Mouse (Mus musculus) 3134 (cell line): ENCODE results near the gene Dgcr6.
"Not testable (repeated sequence)": the region's sequence is repeated elsewhere in the genome, so short reads cannot be mapped to it uniquely, and the experiment has no call there.

Source experiments
- DNase-seq: peaks from one replicate; pipeline ENCODE4 v3.0.0-alpha.2; 2011; ENCODE audit warnings: low spot score; ENCODE audit not compliant: insufficient read length; ENCODE audit errors: extremely low read depth

The Dgcr6 gene

DNA sequence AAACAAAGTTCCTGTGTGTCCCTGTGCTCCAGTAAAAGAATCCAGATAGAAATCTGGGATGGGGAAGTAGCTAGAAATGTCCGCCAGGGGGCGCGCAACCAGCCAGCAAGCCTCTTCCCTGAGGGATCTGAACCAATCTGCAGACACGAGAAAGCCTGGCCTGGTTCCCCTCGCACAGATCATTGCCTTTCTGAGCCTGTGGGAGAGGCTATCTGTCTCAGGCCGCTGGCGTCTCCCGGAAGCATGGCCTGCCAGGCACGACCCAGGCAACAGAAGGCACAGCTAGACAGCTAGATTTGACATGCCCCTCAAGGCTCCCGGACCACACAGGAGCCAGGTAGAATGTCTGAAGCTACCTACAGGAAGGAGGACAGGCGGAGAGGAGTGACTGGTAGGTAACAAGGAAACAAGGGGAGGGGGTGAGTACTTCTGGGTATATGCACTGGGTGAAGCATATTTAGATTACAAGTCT lies at the start of gene Dgcr6:
Gene Dgcr6 (plus strand): TSS at position 130 of the 472 bp plus-strand sequence.
- peak; percentile 77 for DNase-seq

- no peak for DNase-seq
These were observed 48.1 kb upstream of the Dgcr6 start for GRCm38 (mm10) chr16:18004589-18004988.

- no peak for DNase-seq
These were observed 45.6 kb upstream of the Dgcr6 start for GRCm38 (mm10) chr16:18007083-18007482.

DNA sequence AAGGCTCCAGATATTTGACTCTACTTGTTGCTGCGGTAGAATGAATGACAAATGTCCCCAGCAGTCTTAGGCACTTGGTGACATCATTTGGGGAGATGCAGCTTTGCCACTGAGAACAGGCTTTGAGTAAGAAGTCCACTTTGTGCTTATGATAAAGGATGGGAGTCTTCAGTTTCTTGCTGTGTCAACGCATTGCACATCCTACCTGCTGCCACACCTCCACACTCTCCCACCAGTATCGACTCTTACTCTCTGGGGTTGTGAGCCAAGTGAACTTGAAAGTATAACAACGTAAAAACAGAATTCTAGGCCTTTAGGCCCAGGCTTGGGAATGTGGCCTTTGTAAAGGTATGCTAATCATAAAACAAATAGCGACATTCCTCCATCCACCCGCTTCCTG lies 41.6 kb upstream of the Dgcr6 start:
- no peak for DNase-seq

DNA sequence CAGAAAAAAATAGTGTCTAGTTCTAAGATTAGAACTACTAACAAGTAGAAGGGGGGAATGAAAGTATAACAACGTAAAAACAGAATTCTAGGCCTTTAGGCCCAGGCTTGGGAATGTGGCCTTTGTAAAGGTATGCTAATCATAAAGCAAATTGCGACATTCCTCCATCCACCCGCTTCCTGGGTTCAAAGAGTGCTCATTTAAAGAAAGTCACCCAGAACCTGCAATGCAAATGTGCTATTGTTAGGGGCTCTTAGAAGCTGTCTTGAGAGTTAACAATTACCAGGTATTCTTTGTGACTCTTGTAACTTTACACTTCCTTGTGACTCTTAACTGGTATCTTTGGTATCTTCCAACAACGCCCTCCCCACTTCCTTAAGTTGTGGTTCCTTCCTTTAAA lies 36.2 kb upstream of the Dgcr6 start:
- DNase-seq, result not testable (repeated sequence)

DNA sequence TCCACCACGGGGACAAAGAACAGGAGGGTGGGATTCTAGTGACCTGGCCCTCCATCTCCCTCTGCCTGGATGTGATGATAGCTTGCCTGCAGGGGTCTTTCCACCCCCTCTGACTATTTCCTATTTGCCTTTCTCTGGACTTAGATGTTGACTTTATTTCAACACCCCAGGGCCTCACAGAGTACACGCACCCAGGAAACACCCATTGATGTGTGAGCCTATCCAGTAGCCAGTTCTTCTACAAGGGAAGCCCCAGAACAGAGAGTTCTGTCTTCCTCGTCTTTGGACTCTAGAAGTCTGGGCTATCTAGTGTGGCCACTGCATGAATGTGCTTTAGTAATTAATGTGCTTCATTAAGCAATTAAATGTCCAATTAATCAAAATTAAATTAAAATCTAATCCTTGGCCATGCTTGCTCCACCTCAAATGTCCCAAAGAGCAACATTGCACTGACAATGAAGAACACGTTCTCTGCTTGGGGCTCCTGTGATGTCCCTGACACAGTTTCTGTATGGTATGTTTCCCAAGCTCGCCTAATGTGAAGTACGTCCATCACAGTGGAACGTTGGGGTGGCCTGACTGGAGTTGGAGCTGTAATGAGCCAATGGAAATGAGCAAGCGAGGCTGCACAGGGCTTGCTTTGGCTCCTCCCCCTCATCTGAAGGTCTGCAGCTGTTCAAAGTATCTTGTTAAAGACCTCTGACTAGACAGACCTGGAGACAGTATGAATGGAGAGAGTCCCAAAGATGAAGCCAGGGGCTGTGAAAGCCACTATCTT lies 29.7 kb upstream of the Dgcr6 start:
- no peak for DNase-seq

DNA sequence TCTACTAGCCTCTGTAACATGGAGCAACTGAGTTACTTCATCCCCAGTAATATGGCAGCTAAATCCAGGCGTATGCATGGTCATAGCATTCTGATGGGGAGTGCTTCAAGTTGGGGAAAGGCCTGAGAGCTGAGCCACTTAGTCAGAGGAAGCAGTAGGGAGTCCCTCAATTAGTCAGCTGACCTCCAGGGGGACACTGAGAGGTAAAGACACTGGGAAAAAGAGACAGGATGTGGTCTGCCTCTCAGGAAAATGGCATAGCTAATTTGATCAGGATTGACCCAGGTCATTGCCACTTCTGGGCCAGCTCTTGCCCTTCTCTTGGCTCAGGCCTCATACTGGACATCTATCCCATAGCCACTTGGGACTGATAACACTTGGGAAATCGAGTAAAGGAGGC lies 25.3 kb upstream of the Dgcr6 start:
- DNase-seq, result no peak

GRCm38 (mm10) chr16:18031752-18032151 lies 20.9 kb upstream of the Dgcr6 start:
- DNase-seq, result no peak

- no peak for DNase-seq
These were observed 19.4 kb upstream of the Dgcr6 start for GRCm38 (mm10) chr16:18033289-18033688.

DNA sequence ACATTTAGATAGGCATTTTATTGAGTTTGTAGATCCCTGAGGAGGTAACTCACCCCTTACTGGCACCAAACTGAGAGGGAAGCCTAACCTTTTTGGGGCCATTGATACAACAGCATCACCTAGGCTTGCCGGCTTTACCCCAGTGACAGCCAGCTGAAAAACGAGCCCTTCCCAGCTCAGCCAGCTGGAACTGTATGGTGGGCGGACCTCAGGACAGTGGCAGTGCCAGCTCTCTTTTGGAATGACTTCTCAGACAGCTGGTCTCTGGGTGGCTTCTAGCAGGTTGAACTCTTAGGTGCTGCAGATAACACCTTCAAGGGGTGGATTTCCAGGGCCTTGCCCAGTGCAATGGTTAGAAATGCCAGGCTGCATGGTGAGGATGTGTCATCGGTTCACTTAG lies 18.4 kb upstream of the Dgcr6 start:
- DNase-seq, result no peak

DNA sequence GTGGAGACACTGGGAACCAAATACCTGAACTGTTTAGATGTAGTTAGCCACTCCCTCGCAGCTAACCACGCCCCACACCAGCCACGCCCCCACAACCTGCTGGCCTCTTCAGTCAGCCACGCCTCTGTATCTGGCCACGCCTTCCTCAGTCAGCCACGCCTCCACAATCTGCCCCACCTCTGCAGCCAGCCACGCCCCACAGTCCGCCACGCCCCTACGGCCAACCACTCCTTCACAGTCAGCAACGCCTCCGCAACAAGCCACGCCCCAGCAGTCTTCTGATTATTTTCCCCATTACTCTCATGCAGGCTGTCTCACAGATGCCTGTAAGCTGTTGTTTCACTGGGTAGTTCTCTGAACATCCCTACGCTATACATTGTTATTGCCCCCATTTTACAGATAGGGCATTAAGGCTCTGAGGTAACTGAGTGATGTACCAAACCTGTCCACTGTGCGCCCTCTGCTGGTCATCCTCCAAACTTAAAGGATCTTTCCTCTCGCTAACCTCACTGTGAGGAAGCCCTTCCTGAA lies 16.2 kb upstream of the Dgcr6 start:
- DNase-seq, result peak; percentile 75

GRCm38 (mm10) chr16:18037025-18037424 lies 15.6 kb upstream of the Dgcr6 start:
- DNase-seq, result no peak

GRCm38 (mm10) chr16:18044991-18045390 lies 7.7 kb upstream of the Dgcr6 start:
- DNase-seq, result no peak

DNA sequence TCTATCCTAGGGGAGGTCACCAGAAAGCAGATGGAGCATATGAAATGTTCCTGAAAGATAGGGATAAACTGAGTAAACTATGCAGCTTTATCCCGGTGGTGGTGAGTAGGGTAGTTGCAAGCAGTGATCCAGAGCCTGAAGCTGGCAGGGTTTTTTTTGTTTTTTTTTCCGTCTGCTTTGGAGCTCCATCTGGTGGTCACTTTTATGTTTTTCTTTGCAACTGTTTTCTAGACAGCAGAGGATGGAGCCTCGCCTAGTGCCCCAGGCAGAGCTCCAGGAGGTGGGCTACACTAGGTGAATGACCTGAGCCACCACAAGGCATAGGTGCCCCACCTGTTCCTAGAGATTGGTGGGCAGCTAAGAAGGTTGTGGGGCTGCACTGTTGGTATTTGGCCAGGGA lies 5.0 kb upstream of the Dgcr6 start:
- peak; percentile 32 for DNase-seq

DNA sequence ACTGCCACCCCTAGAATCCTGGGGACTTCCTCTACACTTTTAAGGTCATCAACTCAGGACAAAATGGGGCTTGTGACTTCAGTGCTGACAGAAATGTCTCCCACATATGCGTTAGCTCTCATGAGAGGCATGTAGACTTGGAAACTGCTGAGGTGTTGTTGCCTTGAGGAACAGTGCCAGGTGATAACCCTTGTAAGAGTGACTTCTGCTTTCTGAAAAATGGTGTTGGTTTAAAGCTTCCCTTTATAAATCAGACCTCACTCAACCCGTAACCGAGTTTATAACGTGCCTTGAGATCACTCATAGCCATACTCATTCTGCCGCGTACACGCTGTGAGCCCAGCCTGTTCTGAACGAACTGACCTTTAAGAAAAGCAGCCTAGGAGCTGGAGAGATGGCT lies 4.6 kb upstream of the Dgcr6 start:
- DNase-seq, result no peak

DNA sequence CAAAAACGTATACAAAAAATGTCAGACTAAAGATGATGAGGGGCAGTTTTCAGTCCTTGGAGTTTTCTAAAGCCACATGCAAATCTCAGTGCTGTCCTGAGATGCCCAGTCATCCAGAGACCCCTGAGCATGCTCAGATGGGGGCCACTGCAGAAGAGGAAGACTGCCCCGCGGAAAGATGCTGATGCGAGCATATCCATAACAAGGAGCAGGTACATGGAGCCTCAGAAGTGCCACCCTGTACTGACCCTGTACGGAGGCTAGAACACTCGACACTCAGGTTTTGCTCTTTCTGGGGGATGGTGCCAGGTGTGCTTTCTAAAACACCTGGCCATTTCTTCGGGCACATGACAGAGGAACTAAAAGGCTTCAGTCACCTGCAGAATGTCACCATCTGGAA lies 338 bp upstream of the Dgcr6 start:
- no peak for DNase-seq

DNA sequence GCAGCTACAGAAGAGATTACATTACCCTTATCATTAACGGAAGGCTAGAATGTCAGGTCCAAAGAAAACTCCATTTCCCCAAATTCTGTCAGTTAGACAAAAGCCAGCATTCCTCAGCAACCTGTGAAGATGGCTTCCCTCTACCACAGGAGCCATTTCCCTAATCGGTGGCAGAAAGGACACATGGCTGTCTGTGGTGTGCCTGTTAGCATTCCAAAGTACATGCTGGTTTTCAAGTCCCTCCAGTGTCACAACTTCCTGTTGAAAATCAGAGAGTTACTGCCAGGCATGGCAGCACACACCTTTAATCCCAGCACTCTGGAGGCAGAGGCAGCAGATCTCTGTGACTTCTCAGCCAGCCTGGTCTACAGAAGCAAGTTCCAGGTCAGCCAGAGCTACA lies 3.6 kb downstream of the Dgcr6 start:
- DNase-seq, result no peak

DNA sequence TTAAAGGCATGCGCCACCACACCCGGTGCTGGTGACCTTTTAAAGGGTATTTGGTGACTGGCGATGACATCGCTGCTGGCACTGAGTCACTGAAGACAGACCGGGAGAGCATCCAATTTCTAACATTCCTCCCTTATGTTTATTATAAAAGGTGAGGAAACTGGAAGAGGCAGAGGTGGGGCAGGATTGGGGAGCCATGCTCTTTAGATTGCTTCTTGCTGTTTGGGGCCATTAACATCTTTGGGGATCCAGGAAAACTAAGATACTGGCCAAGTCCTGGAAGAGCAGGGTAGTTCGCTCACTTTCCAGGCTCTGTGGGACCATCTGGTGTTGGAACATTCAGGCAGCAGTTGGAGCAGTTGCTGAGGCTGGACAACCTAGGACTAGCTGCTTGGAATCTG lies 5.7 kb downstream of the Dgcr6 start:
- peak; percentile 52 for DNase-seq

DNA sequence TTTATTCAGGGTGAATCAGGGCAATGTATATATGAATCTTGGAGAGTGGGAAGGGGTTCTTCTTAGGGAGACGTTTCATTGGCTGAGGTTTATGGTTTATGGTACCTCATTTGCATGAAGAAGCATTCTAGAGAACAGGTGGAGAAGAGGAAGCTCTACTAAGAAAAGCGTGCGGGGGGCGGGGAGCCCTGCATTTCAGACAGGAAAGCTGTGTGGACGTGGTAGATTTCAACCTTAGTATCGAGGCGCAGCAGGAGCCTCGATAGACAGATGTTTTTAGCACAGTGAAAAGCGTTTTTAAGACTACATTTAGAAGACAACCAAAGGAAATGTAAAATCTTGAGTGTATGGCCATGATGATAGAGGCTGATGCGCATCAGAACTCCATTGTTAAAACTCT lies 6.6 kb downstream of the Dgcr6 start:
- no peak for DNase-seq

- DNase-seq, result peak; percentile 75
These were observed 8.5 kb downstream of the Dgcr6 start for GRCm38 (mm10) chr16:18061201-18061600.

GRCm38 (mm10) chr16:18066060-18067009 lies 13.7 kb downstream of the Dgcr6 start:
- peak; percentile 93 for DNase-seq
